Mouse (Mus musculus) heart, postnatal 0 days (tissue): ENCODE data around the gene Rnf2.

Experiments used
- CTCF ChIP-seq: IDR thresholded peaks from 2 replicates; pipeline ENCODE4 v1.5.1; 2016; ENCODE audit warnings: antibody characterized with exemption, control low read depth, low read depth
- EP300 ChIP-seq: IDR thresholded peaks from 2 replicates; pipeline ENCODE4 v1.6.1; 2016; ENCODE audit warnings: antibody characterized with exemption, low read depth

DNA sequence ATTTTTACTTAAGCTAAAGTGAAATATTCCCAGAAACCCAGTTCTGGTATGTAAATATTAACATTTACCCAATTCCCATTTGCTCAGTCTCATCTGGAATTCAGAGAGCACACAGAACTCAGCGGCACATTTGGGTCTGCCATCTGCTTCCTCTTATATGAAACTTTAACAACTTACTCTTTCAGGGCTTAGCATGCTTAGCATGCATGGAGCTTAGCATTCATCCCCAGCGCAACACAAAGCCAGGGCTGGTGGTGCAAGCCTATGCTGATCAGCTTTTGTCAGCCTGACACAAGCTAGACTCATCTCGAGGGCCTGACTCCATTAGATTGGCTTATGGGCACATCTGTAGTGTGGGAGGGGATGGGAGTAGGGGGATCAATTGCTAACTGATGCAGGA is 25.9 kb upstream of the Rnf2 start:
- TF ChIP-seq CTCF (no peak), EP300 (no peak)
